Mouse (Mus musculus): Measurements from ENCODE around the gene Slc25a19.
A peak's percentile ranks its signal among the peaks of the same experiment; 100 is the strongest.
"Not testable (repeated sequence)": the region's sequence is repeated elsewhere in the genome, so short reads cannot be mapped to it uniquely, and the experiment has no call there.

Slc25a19 gene

GRCm38 (mm10) chr11:115627705-115628464 lies at the start of gene Slc25a19:
Gene Slc25a19, minus strand, starts transcription at chr11:115628295.
- DNase-seq: peak; percentile 100

GRCm38 (mm10) chr11:115677511-115677910 lies 49.4 kb upstream of the Slc25a19 start:
- no peak for DNase-seq

GRCm38 (mm10) chr11:115676738-115677137 lies 48.6 kb upstream of the Slc25a19 start:
- DNase-seq: no peak

DNA sequence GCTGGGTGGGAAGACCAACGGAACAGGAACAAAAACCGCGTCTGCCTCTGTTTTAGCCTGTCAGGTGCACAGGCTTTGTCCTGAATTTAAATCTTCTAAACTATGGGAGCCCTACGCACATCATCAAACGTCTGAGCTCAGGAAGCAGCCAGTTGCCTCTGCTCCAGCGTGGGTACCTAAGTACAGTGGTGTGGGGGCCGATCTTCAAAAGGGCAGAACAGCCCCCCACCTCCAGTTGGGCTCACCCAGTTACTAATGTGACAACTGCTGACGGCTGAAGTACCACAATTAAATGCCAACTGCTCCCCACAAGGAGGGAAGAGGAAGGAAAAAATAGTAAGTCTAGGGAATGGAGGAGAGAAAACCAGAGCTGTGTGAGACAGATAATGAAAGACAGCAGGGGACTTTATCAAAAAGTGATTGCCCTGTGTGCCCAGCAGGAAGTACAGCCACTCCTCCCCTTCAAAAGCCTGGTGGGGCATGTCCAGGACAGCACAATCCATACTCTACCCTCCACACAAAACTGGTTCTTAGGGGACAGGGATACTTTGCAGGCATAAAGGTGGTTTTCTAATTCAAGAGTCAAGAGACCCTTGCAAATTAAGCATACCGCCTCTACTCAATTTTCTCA lies 46.3 kb upstream of the Slc25a19 start:
- DNase-seq: no peak

- no peak for DNase-seq
Measured at GRCm38 (mm10) chr11:115673471-115674234, 45.6 kb upstream of the Slc25a19 start.

- no peak for DNase-seq
Measured at GRCm38 (mm10) chr11:115672226-115672987, 44.3 kb upstream of the Slc25a19 start.

GRCm38 (mm10) chr11:115670451-115671050 lies 42.5 kb upstream of the Slc25a19 start:
- DNase-seq: peak; percentile 49 to 62

DNA sequence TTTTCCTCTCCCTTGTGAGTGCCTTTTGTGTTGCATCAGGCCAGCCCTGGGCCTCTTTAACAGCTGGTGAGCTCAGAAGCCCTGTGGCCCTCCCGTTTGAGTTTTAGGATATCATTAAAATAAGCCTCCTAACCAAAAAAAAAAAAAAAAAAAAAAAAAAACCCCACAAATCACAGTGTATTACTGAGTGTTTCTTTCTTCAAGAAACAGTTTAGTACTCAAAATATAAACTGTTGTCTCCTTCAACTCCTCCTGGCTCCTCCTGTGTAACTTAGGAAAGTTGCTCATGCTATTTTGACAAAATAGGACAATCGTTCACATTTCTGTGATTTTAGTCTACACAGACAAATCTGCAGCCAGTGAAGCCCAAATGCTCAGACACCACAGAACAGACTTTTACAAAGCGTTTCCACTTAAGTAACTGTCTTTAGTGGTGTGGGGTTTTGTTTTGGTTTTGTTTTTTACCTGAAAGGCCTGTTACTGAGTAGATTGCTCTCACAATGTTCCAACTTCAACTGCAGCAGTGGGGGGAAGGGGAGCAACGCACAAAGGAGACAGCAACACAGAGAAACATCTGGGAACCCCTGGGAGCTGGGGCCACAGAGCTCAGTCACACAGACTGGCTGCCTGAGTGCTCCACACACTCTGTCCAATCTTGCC lies 35.7 kb upstream of the Slc25a19 start:
- DNase-seq: no peak

GRCm38 (mm10) chr11:115660376-115660775 lies 32.3 kb upstream of the Slc25a19 start:
- no peak for DNase-seq

DNA sequence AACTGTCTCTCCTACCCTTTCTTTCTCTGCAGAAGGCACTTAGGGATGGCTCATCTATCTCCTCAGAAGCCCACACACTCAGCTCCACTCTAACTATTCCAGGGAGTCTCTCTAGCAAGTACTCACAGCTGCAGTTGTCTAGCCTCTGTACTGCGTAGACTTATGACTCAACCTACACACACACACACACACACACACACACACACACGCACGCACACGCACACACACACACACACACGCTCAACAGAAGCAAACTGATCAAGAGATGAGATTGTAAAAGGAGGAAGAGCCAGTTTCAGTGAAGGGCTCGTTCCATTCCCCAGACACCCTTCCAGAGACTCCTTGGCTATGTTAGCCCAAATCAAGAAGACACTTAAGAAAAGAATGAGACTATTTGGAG lies 30.4 kb upstream of the Slc25a19 start:
- no peak for DNase-seq

GRCm38 (mm10) chr11:115654128-115654527 lies 26.0 kb upstream of the Slc25a19 start:
- no peak for DNase-seq

- DNase-seq: no peak
Measured at GRCm38 (mm10) chr11:115653194-115653593, 25.1 kb upstream of the Slc25a19 start.

DNA sequence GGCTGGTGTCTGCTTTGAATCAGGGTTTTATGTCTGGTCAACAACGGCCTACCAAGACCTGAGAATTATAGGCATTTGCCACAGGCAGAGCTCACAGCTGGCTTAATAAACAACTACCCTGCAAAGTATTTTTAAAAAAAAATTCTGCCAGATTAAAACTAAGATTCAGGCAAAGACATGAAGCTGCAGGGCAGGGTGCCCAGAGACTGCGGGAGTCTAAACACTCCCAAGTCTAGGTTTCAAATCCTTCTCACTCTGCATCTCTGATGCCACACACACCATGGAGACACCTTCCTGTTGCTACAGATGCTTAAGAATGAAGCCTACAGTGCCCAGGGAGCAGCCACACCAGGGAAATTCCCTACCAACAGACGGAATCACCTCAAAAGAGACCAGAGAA lies 23.6 kb upstream of the Slc25a19 start:
- no peak for DNase-seq

- DNase-seq: peak in 1 of 2 experiments; percentile 30
Measured at GRCm38 (mm10) chr11:115649706-115650105, 21.6 kb upstream of the Slc25a19 start.

DNA sequence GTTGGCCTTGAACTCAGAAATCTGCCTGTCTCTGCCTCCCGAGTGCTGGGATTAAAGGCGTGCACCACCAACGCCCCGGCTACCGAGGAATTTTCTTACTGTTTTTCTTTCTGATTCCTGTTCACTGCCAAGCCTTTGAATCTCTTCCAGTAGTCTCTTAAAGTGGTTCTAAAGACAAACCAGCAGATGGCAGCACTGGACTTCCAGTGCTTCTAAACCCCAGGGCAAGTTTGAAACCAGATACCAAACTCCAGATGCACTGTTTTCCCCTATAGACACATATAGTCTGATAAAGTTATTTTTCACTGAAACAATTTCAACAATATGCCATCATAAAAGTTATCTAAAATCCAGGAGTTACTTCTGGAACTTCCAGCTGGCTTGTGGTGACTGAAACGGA lies 19.4 kb upstream of the Slc25a19 start:
- peak; percentile 39 to 44 for DNase-seq

- no peak for DNase-seq
Measured at GRCm38 (mm10) chr11:115646439-115646838, 18.3 kb upstream of the Slc25a19 start.

GRCm38 (mm10) chr11:115645498-115645897 lies 17.4 kb upstream of the Slc25a19 start:
- not testable (repeated sequence) for DNase-seq

DNA sequence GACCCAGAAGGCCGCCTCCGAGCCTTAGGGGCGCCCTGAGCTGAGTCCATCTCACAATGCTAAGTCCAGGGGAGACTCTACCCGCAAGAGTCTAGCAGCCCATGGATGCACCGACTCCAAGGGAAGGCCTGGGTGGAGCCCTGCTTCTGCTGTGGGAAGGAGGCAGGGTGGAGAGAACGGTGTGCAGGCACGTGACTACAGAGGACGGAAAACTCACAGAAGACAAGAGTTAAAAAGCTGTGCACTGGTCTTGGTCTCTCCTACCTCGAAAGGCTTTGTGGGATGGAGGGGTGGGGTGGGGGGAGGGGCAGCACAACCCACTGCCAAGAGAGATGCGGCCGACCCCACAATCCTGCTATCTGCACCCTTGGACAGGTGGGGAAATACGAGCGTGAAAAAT lies 16.2 kb upstream of the Slc25a19 start:
- DNase-seq: no peak

DNA sequence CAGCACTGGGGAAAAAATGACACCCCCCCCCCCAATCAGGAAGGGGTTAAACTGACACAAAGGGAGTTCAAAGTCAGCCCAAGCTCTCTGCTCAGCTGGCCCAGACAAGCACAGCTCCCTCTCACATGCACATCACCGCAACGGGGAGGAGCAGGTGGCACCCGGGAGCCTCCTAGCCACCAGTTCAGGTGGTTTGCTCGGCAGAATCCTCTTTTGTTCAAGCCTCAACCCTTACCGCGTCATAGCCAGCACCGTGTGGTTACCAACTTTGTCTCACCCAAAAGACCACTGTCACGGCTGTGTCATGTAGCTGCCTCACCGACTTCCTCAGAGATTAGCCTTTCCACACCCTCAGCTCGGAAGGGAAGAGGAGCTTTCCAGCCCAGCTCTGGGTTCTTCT lies 15.2 kb upstream of the Slc25a19 start:
- DNase-seq: no peak

DNA sequence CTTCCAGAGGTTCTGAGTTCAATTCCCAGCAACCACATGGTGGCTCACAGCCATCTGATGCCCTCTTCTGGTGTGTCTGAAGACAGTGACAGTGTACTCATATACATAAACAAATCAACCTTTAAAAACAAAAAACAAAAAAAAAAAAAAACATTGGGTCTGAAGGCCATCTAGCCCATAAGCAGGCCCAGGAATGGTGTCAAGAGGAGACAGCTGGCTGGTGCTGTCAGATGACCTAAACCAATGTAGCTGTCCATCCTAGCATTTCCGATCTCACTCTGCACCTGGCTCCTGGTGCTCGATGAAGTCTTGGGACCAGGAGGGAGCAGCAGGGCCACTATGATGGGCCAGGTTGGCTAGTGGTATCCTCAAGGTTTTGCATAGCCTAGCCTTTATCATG lies 14.6 kb upstream of the Slc25a19 start:
- DNase-seq: no peak

DNA sequence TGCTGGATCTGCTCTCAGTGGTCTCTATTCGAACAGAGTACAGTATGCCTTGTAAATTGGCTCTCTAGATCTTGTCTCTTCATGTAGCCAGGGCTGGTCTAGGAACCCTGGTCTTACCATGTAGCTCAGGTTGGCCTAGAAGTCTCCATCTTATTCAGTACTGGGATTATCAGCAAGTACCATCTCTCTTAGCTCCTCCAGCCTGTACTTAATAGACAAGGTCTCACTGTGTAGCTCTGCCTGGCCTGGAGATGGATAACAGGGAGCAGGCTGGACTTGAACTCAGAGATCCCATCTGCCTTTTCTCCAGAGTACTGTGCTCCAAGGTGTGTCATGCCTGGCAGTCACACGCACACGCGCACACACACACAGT lies 13.6 kb upstream of the Slc25a19 start:
- DNase-seq: no peak
